Mouse (Mus musculus): ENCODE data around the gene Cpa4. TPM values are rescaled to one million over a fixed set of nuclear protein-coding genes. Genes with fewer than 3 reads are reported as not detected.

The Cpa4 gene
- polyA plus RNA-seq (2012; rRNA removed) = not detected in 2 replicates

DNA sequence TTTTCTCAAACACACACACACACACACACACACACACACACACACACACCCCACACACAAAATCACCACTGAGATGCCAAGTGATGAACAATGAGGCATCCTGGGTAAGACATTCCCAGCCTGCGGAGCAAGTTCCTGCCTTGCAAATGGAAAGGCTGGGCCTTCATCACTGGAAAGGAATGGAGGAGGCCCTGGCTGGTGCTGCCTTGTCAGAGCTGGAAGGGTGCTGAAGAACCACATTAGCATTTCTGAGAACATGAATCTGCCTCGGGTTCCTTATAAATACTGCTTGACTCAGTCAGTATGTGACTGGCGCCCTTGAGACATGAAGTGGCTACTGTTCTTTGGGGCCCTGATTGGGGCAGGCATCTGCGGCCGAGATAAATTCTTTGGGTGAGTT lies at the start of gene Cpa4:
Cpa4 (plus strand) TSS at position 301 of the 400 bp plus-strand sequence.
- whole genome bisulfite sequencing = 78% methylated on average over 5 of the region's 5 CpGs
- Histone ChIP-seq H3K4me3 (ENCODE audit: insufficient read depth, low read depth, low read length) (no peak within 1 kb of the TSS), H3K27me3 (replicated peaks; ENCODE audit: control insufficient read depth, insufficient read depth, low read length) (no peaks in the 10 kb centered on the region), H3K27ac (ENCODE audit: insufficient read depth, low read depth, low read length) (no peak within 1 kb of the TSS), H3K36me3 (ENCODE audit: control insufficient read depth, insufficient read depth, low read length) (no peaks in the 10 kb centered on the region), H3K4me1 (ENCODE audit: control insufficient read depth, insufficient read depth, low read length) (no peaks in the 10 kb centered on the region)
- DNase-seq = no peak
- TF ChIP-seq POLR2A (IDR thresholded peaks at IDR 0.05; ENCODE audit: low read depth, low read length) (no peak), CTCF (conservative IDR thresholded peaks at IDR 0.05; ENCODE audit: insufficient read depth, insufficient read length, low read depth, low read length) (no peak)

DNA sequence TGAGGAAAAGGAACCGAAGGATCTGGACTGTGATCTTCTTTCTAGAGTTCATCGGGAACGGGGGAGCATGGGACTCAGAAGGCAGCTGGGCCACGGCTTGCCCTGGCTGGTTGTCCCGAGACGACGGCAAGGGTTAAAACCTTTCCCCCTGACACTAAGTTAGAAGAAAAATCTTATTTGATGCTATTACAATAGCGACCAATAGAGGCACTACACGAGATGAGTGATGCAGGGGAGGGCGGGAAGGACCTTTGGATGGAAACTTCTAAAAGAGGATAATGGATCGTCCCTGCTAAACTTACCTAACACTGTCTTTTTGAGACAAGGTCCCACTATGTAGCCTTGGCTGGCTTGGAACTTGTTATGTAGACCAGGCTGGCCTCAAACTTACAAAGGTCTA lies 47.8 kb upstream of the Cpa4 start:
- WGBS = 67% methylated on average over 11 of the region's 11 CpGs
- Histone ChIP-seq H3K4me1 (ENCODE audit: control insufficient read depth, insufficient read depth, low read length) (no peaks in the 10 kb centered on the region), H3K36me3 (ENCODE audit: control insufficient read depth, insufficient read depth, low read length) (no peaks in the 10 kb centered on the region), H3K27me3 (replicated peaks; ENCODE audit: control insufficient read depth, insufficient read depth, low read length) (no peaks in the 10 kb centered on the region), H3K27ac (ENCODE audit: insufficient read depth, low read depth, low read length) (no peak overlapping the region), H3K4me3 (ENCODE audit: insufficient read depth, low read depth, low read length) (no peak overlapping the region)
- no peak for TF ChIP-seq POLR2A (IDR thresholded peaks at IDR 0.05; ENCODE audit: low read depth, low read length)
- TF ChIP-seq CTCF (conservative IDR thresholded peaks at IDR 0.05; ENCODE audit: insufficient read depth, insufficient read length, low read depth, low read length) = no peak
- no peak for DNase-seq

DNA sequence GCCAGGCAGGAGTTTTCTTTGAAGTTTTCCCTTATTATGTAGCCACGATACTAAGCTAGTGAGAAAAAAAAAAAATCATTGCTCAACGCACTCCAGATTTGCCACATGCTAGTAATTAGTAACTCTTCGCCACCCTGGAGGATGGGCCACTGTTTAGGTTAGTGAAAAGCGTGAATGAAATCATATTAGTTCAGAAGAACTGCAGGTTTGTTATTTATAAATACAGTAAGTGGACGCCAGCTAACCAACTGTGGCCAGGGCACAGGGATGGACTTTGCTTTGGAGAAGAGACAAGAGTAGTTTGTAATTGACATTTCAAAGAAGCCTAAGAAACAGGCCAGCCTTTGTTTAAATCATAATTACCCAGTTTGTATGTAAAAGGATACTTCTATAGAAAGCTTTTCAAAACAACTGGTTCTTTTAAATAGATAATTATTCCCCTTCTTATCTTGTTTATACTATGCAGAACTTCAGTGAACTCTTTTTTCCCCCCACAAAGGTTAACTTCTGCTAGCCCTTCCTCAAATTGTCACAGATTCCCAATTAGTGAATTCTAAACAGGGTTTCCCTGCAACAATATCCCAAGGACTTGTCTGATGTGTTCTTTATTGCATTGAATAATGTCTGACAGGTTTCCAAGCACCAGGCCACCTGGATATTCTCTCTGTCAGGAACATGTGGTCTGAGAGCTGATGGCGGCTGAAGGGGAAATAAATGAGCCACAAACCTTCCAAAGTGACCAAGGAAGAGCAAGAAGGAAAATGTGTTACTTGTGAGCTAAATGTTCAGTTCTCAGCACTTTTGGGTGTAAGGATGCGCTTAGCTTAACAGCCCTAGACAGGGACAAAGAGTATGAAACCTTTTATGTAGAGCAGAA lies 42.5 kb upstream of the Cpa4 start:
- Histone ChIP-seq H3K4me1 (ENCODE audit: control insufficient read depth, insufficient read depth, low read length) (peaks cover 6% of the 10 kb centered on the region; the same call in 1 of the 2 replicates), H3K4me3 (ENCODE audit: insufficient read depth, low read depth, low read length) (no peak overlapping the region), H3K27ac (ENCODE audit: insufficient read depth, low read depth, low read length) (no peak overlapping the region), H3K27me3 (replicated peaks; ENCODE audit: control insufficient read depth, insufficient read depth, low read length) (no peaks in the 10 kb centered on the region), H3K36me3 (ENCODE audit: control insufficient read depth, insufficient read depth, low read length) (no peaks in the 10 kb centered on the region)
- TF ChIP-seq POLR2A (IDR thresholded peaks at IDR 0.05; ENCODE audit: low read depth, low read length) = no peak
- no peak for TF ChIP-seq CTCF (conservative IDR thresholded peaks at IDR 0.05; ENCODE audit: insufficient read depth, insufficient read length, low read depth, low read length)
- WGBS = 61% methylated on average over 7 of the region's 7 CpGs
- DNase-seq = peak; percentile 79

DNA sequence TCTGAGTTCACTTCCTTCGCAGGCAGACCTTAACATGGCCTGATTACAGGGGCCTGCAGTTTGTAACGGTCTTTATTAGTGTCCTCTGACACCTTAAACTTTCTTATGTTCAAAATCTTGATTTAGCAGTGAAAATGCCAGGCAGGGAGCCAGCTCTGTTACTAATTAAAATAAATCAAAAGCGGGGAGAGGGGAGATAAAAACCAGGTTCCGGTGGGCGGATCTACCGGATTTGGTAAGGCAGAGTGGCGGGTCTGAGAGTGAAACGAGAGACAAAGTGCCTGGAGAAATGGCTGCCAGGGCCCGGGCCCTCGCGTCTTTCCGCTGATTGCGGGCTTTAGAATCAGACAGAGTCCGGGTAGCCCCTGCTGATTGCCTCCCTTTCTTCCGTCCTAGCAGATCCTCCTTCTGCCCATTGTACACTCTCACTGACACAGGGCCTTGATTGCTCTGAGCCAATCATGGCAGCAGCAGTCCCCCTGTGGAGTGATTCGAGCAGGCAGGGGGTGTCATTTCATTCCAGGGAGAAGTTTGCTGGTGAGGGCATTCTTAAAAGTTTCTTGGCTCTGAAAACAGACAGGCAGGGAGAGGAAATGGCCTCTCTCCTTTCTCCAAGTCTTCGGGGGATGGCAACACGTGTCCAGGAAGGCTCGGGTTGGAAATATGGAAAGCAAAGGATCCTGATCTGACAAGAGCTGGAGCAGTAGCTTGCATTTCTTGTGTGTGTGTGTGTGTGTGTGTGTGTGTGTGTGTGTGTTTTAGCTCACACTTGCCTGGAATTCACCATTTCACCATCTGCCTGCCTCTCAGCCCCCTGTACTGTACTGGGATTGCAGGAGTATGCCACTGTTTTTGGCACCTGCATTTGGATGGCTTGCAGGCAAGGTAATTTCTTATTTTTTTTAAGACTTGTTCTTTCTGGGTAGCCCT lies 41.3 kb upstream of the Cpa4 start:
- peak; percentile 71 for DNase-seq
- peak overlapping the region; percentile 41; the same call in 1 of the 2 replicates for H3K4me3 ChIP-seq (ENCODE audit: insufficient read depth, low read depth, low read length)
- TF ChIP-seq CTCF (conservative IDR thresholded peaks at IDR 0.05; ENCODE audit: insufficient read depth, insufficient read length, low read depth, low read length) = no peak
- no peak for TF ChIP-seq POLR2A (IDR thresholded peaks at IDR 0.05; ENCODE audit: low read depth, low read length)
- no peaks in the 10 kb centered on the region for H3K27me3 ChIP-seq (replicated peaks; ENCODE audit: control insufficient read depth, insufficient read depth, low read length)
- H3K4me1 ChIP-seq (ENCODE audit: control insufficient read depth, insufficient read depth, low read length) = peaks cover 6% of the 10 kb centered on the region; the same call in 1 of the 2 replicates
- H3K36me3 ChIP-seq (ENCODE audit: control insufficient read depth, insufficient read depth, low read length) = no peaks in the 10 kb centered on the region
- WGBS = 35% methylated on average over 19 of the region's 19 CpGs
- H3K27ac ChIP-seq (ENCODE audit: insufficient read depth, low read depth, low read length) = 0 out of 2 replicates have a peak overlapping the region, but pooled peaks have one; percentile 42

DNA sequence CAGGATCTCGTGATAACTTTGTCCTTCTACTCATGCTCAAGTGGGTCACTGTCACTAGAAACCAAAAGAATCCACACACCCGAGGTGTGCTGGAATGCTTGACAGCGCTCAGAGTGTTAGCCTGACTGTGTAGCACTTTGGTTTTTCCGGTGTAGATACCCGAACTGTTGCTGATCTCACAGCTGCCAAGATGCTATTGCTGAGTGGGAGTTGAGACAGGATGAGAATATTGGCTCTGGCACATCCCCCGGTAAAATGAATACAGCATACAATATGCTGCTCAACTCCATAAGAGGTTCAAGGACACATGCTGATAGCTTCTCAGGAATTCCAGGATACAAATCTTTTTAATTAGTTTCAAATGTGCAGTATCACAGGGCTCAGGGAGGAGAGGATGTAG lies 39.4 kb upstream of the Cpa4 start:
- Histone ChIP-seq H3K27me3 (replicated peaks; ENCODE audit: control insufficient read depth, insufficient read depth, low read length) (no peaks in the 10 kb centered on the region), H3K4me3 (ENCODE audit: insufficient read depth, low read depth, low read length) (no peak overlapping the region), H3K4me1 (ENCODE audit: control insufficient read depth, insufficient read depth, low read length) (peaks cover 6% of the 10 kb centered on the region; the same call in 1 of the 2 replicates), H3K27ac (ENCODE audit: insufficient read depth, low read depth, low read length) (no peak overlapping the region), H3K36me3 (ENCODE audit: control insufficient read depth, insufficient read depth, low read length) (no peaks in the 10 kb centered on the region)
- WGBS = 59% methylated on average over 6 of the region's 6 CpGs
- no peak for DNase-seq
- TF ChIP-seq CTCF (conservative IDR thresholded peaks at IDR 0.05; ENCODE audit: insufficient read depth, insufficient read length, low read depth, low read length) (no peak), POLR2A (IDR thresholded peaks at IDR 0.05; ENCODE audit: low read depth, low read length) (no peak)

DNA sequence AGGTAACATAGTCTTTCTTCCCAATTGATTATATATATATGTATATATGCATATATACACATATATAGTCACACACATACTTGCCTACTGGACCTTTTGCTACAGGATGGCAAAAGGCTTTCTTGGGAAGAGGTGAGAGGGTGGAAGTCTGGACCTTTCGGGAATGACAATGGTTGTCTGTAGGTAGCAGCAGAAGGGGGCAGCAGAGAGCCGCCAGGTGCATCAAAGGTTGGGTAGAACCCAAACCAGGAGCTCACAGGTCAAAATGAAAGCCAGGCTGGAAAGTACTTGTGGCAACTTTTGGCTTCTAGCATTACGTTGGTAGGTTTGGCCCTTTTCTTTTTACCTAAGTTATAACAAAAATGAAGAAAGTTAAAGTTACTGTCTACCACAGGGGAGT lies 32.8 kb upstream of the Cpa4 start:
- WGBS = 49% methylated on average over 3 of the region's 3 CpGs
- TF ChIP-seq POLR2A (IDR thresholded peaks at IDR 0.05; ENCODE audit: low read depth, low read length) = no peak
- TF ChIP-seq CTCF (conservative IDR thresholded peaks at IDR 0.05; ENCODE audit: insufficient read depth, insufficient read length, low read depth, low read length) = peak; percentile 85
- DNase-seq = peak; percentile 53

More for the DNA sequence above, 32.8 kb upstream of the Cpa4 start:
- H3K27ac ChIP-seq (ENCODE audit: insufficient read depth, low read depth, low read length) = no peak overlapping the region
- no peak overlapping the region for H3K4me3 ChIP-seq (ENCODE audit: insufficient read depth, low read depth, low read length)
- H3K4me1 ChIP-seq (ENCODE audit: control insufficient read depth, insufficient read depth, low read length) = no peaks in the 10 kb centered on the region
- no peaks in the 10 kb centered on the region for H3K36me3 ChIP-seq (ENCODE audit: control insufficient read depth, insufficient read depth, low read length)
- H3K27me3 ChIP-seq (replicated peaks; ENCODE audit: control insufficient read depth, insufficient read depth, low read length) = no peaks in the 10 kb centered on the region
